Mouse (Mus musculus): ENCODE data around the gene Pls3.
A peak's percentile ranks its signal among the peaks of the same experiment; 100 is the strongest.

DNA sequence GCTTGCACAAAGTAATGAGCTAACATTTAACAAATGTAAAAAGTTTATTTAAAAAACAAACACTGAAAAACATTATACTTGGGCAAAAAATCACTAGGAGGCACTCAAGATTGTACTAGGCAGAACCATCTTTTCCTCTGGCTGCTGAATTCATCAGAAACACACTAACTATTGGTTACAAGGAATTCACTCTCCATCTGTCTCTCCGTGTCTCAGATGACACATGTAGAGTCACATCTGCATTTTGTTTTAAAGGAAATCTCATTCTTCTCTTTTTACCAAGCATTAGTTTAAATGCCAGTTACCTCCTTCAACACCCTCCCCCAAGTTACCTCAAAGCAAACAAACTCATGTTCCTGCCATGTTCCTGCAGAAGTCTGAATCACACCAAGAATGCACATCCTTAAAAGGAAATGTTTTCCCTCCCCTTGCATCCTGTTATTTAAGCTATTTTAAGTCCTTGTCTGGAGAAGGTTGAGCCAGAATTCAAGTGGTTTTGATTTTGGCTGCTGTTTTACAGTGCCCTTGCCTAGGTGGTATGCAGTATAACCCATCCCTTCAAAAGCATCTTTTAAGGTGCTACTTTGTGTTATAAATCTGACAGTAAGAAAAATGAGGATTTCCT, 56.2 kb downstream of the Pls3 start:
- TF ChIP-seq EP300 (IDR thresholded peaks at IDR 0.05) (peak; percentile 85), CTCF (IDR thresholded peaks at IDR 0.05) (no peak)

Data from lung, postnatal 0 days (tissue).